Mouse (Mus musculus) adrenal gland, postnatal 10 days (tissue): ENCODE results near the gene Krt16. TPM values are rescaled to one million over a fixed set of nuclear protein-coding genes. Genes with fewer than 3 reads are reported as not detected.
A peak's percentile ranks its signal among the peaks of the same experiment; 100 is the strongest.

ENCODE experiments used
- DNase-seq: peaks from one replicate; pipeline ENCODE4 v3.0.0; 2021; ENCODE audit warnings: mixed read lengths
- long read RNA-seq, 2 experiments: library from polyadenylated mRNA; stranded (forward); transcript quantifications; one replicate each; pipeline ENCODE4 v2.0.0; 2021
- total RNA-seq, 2 experiments: library from RNA; stranded (reverse); gene quantifications; 2 replicates each; pipeline ENCODE4 v1.2.3; 2021

Krt16 gene
- total RNA-seq: not detected
- long read RNA-seq, experiment 1: 0 reads
- long read RNA-seq, experiment 2: 0 reads

DNA sequence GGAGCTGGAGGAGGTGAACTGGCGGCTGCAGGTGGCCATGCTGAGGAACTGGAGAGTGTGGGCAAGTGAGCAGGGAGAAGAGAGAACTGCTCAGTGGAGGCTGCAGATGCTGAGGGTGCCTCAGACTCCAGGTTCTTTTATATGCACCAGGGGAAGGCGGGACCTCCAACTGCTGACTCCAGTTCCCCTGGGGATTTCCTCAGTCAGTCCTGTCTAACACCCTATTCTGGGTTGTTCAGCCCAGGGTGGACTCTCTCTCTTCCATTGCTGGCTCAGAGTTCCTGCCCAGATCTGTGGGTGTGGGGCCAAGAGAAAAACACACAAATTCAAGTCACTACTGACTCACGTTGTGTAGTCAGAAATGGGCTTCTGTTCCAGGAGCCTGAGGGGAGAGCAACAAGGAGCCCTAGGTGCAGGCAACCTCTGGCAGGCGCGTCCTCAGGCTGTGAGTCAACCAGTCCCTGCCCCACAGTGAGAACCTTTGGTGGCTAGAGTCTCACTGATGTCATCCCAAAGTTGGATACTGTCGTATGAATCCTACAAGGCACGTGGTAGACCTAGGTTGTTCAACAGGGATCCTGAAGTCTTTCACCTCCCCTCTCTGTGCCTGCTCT lies at the start of gene Krt16:
TSS of gene Krt16 (minus strand) at position 51 of the 614 bp plus-strand sequence.
- DNase-seq: no peak

DNA sequence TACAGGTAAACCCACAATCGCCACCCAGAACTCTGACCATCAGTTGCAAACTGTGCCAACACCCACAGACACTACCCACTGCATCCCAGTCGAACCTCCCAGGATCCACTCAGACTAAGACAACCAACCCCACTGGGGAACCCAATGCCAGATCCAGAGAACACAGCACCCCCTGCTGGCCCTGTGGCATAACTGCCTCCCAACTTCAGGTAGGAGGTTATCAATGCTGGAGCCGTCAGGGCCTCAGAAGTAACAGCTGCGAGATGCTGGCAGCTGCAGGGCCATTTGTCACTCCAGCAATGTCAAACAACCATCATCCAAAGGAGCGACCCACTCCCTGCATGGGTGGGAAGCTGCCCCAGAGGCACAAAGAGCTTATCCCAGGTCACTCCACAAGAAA lies 49.1 kb upstream of the Krt16 start:
- no peak for DNase-seq

DNA sequence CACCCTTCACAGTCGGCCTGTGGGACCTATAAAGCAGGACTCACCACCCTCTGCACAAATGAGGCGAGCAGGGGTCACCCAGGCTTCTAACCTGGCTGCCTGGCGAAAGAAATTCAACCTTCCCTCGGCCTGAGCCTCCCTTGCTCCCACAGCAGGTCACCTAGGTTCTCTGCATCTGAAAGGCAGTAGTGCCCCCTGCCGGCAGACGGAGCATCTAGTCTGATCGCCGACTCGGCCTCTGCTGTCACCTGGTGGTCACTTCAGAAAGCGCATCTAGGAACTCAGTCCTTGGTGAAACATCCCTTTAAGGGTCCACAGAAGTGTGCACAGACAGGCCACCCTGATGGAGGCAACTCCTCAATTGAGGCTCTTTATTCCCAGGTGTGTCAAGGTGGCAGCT lies 46.6 kb upstream of the Krt16 start:
- DNase-seq: peak; percentile 91

DNA sequence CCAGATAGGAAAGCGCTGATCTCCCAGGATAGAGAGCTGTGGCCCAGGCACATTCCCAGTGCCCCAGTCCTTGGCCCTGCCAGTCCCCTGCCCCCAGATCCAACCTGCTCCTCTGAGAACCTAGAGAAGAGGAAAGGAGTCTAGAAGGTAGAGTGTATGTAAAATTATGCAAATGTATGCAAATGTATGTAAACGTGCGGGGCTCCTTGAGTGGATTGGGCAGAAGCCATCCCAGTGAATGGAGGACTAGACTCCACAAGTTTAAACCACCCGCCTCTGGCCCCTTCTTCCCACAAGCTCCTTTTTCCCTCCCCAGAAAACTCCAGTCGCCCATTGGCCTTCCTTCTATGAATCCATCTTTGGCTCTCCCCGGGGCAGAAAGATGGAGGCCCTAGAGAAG lies 44.2 kb upstream of the Krt16 start:
- no peak for DNase-seq

DNA sequence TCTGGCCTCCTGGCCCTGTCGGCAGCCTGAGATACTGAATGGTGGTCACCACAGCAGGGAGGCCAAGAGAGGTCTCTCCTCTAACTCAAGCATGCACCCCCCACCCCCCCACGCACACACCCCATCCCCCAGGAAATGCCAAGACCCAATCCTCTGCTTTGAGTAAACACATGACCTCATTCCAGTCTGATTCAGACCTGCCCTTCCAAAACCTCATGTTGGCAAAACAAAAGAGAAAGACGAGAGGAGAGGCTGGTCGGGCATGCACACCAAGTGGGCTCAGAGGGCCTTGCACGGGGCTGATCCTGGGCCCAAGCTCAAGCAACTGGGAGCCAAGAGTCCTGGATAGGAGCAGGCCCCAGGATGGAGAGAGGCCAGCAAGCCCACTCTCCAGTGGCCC lies 41.5 kb upstream of the Krt16 start:
- no peak for DNase-seq

DNA sequence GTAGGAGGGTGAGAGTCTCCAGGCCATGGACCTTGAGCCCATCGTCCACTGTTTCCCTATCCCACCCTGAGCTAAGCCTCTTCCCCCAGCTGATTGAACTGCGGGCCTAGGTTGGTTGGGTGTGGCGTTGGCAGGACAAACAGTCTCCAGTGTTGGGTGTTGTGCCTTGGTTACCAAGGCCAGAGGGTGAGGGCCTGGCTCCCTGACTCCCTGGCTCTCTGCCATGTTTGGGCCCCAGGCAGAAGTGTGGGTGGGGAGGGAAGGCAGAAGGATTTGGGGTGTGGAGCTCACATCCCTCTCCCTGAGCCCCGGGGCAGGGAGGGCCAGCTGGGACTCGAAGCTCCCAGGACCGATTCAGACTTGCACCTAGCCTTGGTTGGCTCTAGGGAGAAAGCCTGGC lies 40.2 kb upstream of the Krt16 start:
- peak; percentile 56 for DNase-seq

DNA sequence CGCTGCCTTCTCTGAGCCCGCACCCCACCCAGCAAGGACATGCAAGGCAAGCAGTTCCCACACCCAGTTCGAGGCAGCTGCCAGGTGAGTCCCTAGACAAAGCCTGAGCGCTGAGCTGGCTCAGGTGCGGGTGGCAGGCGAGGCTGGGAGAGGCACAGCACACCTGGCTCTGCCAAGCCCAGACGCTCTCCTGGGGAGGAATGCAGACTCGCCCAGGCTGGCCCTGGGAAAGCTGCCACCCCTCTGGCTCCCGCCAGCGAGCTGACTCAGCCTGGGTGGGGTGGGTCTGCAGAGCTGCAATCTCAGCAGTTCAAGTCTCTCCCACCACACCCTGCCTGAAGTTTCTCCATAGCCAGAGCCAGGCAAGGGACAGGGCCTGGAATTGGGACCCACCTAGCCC lies 38.3 kb upstream of the Krt16 start:
- DNase-seq: peak; percentile 66

DNA sequence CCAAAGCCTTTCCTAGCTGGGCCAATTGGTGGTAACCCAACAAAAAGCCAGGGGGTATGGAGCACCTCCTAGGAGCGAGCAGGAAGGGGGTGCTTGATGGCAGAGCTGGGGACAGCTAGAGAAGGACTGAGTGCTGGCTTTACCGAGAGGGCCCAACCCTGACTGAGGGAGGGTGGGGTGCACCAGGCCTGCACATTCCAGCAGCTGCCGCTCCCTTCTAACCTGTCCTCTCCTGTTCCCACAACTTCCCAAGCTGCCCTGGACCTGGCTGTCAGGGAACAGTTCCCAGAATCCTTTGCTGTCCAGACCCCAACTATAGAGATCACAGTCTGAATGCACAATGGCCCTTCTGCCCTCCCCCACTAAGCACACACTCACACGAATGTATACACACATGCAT lies 36.3 kb upstream of the Krt16 start:
- DNase-seq: no peak

DNA sequence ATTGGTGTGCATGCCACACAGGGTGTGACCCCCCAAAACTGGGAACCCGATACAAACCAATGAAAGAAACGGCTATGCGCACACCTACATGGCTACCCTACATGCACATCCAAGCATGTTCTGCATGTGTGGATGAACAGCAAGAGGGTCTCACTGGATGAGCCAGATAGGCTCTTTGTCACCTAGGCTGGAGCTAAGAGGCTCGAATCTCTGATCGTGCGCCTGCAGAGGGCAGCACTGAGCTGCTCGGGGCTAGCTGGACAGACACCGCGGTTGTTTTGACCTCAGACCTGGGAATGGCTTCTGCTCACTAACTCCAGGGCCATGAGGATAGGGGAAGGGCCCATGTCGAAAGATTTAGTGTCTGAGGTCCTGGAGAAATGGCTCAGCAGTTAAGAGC lies 33.8 kb upstream of the Krt16 start:
- DNase-seq: peak; percentile 91

DNA sequence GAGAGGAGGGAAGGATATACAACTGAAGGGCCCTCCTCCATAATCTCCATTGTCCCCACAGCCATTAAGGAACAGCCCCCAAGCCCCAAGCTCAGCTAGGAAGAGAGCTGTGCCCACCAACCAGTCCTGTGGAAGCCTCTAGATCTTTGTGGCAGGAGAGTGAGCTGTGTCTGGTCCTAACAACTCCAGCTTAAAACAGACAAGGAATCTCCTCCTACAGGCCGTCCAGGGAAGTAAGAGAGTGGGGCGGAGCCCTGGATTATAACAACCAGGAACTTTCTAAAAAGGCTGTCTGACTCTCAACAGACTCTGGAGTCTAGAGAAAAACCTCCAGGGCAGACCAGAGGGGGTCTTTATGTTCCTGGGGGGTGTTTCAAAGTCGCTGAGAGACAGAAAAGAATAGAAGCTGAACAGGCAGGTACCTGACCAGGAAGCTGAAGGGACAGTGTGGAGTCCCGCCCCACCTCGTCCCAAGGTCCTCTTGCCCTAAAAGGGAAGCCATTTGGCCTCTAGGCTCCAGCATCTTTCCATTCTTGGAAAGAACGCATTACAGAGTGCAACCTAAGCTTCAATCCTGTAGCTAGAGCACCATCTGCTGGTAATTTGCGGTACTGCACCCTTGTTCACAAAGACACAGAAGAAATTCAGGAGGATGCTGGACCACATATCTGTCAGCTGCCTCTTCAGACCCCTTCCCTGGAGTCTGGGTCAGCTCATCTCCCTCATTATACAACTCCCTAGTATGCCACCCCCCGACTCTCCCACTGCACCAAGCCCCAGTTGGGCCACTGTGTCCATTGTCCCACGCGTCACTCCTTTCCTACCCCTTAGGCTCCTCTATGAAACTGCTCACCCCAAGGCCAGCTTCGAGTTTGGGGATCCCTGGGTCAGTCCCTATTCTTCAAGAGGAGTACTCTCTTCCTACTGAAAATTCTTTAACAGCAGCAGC lies 33.2 kb upstream of the Krt16 start:
- DNase-seq: peak; percentile 90

DNA sequence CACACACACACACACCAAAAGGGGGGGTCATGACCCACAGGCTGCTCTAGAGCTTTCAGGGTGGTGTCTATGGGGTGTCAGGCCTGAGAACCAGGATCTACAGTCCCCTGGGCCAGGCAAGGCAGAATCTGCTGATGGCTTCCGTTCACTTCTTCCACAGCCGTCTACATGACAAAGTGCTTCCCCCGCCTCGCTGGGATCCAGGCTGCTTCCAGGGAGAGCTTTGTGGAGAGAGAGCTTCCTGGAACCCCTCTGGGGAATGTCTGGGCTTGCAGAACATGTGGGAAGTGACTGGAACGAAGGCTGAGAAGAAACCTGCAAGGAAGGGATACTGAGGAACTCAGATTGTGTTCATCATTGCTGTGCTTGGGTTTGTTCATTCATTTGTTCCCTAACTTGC lies 30.1 kb upstream of the Krt16 start:
- no peak for DNase-seq

DNA sequence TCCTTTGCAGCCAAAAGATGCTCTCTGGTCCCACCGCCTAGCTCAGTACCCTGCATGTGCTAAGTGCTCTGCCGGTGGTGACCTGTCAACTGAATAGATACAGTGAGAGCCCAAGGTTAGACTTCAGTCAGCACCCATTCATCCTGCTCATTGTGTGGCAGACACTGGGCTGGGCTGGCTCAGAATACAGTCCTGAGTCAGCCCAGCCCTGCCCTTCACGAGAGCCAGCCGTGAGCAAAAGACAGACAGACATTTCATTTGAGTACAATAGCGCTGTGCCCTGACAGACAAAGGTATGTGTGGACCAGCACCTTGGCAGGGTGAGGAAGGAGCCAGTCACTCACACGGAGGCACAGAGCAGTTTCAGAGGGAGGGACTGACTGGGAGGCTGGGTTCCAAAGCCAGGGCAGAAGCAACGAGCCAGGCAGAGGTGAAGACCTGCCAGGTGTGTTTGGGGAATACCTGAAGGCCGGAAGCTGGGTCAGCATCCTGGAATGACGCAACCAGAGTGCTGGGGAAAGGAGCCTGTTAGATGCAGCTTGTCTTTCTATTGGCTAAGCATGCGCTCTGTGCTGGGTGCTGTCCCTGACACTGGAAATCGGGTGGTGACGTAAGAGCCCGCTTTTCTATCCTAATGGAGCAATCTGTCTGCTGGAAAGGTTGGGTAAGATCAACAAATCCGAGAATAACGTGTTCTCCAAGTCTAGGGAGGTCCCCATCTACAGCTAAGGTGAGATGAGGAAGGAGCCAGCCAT lies 29.2 kb upstream of the Krt16 start:
- DNase-seq: no peak

DNA sequence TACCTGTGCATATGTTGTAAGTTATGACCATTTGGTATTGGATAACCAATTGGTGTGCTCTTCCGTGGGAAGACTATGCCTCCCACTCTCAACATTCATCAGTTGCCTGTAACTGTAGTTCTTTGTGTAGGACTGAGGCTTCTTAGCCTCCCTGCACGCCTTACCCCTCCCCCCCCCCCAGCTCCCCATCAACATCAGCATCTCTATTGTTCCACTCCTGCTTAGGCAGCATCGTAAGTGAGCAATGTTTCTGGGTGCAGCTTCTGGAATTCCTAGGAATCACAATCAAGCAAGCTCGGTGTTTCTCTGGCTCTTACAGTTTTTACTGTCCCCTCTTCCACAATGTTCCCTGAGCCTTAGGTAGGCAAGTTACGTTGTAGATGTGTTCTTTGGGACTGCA lies 26.8 kb upstream of the Krt16 start:
- DNase-seq: no peak

DNA sequence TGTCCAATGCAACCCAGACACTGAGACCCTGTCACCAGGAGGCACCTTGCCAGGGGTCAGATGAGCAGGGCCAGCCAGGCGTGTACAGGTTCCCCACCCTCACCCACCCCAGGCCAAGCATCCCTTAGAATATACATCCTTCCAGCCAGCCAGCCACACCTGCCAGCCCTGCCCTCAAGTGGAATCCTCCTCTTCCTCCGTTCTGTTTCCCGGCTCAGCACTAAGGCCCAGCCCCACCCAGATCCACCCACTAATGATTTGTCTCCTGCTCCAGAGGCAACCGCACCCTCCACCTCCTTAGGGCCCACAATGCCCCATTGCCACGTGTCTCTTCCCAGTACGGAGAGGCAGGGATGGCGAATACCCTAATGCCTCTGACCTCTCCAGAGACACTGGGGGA lies 26.0 kb upstream of the Krt16 start:
- no peak for DNase-seq

DNA sequence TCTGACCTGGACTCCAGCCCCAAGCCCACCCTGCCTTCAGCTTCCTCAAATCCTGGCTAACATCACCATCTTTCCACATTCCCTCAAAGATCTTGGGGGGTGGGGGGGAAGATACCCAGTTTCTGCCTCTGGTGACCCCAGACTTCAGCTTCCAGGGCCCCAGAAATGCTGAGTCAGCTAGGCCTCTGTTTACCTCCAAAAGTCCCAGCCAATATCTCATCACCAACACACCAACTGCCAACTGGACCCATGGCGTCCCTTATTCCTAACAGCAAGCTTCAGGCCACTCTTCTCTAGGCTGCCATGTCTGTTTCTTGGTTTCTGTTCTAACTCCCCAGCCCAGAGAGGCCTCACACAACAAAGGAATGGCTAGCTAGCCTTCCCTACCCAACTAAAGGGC lies 23.2 kb upstream of the Krt16 start:
- no peak for DNase-seq

DNA sequence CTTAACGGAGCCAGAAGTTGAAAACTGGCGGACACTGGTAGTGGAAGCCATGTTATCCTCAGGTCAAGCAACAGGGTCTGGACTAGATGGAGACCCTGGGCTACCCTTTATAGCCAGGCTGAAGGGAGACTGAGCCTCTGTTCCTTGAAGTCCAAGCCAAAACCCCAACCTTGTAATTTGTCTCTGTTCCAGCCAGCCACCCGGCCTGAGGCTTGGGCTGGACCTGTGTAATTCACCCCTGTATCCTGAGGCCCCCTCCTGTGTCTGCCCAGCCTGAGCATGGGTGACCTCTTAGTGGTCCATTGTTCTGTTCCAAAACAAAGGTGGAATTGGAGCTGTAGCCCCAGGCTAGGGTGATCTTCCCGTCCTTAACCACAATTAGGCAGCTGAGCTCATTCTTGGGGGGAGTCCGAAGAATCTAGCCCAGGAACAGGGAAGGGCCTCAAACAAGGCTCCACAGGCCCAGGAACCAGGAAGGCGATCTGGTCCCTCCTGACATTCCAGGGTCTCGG lies 21.2 kb upstream of the Krt16 start, which contains the start of gene Krt42:
TSS of gene Krt42 (minus strand) at position 51 of the 512 bp plus-strand sequence.
- no peak for DNase-seq

DNA sequence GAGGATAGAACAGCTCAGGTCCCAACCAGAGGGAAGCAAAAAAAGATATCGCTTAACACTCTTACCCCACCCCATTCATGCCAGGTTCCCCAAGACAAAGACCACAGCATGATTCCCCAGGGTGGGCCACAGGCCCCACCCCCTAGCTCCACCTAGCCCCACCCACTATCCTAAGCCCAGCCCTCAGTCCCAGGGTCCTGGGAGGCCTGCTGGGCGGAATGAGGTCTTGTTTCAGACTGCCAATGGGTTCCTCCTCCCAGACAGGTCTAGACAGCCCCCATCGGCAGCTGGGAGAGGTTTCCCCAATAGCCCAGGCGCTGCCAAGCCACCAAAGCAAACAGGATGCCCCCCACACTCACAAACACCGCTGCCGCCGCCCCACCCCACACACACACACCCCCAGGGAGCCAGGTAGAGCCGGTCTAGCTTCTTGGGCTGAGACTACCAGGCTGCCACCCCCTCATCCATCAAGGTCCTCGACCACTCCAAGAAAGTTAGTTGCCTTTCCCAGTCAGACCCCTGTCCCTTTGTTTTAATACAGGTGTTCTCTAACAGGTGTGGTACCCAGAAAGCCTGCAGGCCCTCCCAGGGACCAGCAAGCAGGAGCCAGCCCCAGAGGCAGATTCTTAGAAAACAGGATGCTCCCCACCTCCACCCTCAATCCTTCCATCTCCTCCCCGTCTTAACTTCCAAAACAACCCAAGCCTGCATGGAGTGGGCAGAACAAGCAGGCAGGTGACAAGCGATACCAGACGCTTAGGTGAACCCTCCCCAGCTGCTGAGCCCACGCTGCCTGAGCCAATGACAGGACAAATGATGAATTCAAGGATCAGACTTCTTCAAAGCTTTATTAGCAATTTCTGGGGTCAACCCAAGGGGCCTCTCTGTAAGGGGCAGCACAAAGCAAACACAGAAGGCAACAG lies 13.6 kb upstream of the Krt16 start:
- no peak for DNase-seq

DNA sequence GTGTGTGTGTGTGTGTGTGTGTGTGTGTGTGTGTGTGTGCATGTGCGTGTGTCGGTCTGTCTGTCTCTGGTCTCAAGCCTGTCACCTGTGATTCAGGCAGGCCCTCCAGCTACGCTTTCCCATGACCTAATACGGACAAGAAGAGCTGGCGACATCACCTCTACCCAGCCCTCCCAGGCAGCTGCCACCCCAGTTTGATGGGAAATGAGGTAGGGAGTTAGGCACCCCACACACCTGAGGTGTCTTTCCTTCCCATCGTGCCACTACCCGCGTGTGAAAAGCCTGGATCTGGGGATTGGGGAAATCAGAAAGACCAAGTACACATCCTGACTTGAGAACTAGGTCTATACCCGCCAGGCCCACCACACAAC lies 12.5 kb upstream of the Krt16 start:
- DNase-seq: no peak

DNA sequence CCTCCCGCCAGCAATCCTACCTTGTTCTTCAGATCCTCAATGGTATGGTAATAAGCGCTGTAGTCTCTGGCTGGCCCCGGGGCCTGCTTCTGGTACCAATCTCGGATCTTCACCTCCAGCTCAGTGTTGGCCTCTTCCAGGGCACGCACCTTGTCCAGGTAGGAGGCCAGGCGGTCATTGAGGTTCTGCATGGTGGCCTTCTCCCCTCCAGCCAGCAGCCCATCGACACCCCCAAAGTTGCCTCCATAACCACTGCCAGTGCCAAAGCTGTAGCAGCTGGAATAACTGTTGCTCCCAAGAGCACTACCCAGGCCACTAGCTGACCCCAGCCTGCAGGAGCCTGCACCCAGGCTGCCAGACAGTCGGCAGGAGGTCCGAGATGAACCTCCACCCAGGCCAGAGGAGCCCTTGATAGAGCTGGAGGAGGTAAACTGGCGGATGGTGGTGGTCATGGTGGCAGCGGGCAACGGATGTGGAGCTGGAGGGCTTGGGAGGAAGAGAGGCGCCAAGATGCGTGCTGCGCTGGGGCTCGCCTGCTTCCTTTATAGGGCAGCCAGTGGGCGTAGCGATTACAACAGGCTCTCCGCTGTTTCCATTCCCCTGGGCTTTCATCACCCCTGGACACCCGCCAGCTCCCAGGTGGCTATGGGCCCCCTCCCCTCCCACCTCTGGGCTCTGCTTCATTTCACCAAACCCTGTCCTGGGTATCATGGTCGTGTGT lies 12.0 kb upstream of the Krt16 start, which contains the start of gene Krt17:
TSS of gene Krt17 (minus strand) at position 516 of the 721 bp plus-strand sequence.
- DNase-seq: no peak

DNA sequence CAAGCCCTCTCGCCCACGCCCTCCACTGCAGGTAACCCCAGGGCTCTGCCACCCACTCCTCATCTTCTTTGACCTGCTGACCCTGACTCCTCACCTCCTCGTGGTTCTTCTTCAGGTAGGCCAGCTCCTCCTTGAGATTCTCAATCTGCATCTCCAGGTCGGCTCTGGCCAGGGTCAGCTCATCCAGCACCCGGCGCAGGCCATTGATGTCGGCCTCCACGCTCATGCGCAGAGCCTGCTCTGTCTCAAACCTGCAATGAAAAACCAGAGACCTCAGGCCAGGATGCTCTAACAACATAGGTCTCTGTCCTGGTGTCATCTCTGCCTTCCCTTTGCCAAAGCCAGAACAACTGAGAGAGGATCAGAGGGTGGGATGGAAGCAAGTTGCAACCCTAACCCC lies 10.4 kb upstream of the Krt16 start:
- no peak for DNase-seq

DNA sequence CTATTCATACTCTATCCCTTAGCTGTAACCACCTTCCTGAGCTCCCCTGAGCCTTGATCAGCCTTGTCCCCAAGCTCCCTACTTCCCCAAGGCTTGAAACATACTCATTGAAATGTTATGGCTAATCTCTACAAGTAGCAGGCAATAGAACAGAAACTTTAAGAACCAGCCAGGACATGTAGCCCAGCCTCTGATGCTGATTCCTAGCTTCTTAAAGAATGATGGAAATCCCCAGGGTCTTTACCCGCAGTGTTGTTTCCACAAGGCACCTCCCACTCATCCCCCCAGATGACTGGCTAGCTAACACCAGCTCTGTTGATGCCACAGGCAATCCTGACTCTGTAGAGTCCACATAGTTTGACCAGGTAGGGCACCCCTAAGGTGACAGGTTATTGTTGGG lies 9.3 kb upstream of the Krt16 start:
- DNase-seq: no peak
